Mouse (Mus musculus): Measurements from ENCODE around the gene Gm5129.

Gm5129 gene

DNA sequence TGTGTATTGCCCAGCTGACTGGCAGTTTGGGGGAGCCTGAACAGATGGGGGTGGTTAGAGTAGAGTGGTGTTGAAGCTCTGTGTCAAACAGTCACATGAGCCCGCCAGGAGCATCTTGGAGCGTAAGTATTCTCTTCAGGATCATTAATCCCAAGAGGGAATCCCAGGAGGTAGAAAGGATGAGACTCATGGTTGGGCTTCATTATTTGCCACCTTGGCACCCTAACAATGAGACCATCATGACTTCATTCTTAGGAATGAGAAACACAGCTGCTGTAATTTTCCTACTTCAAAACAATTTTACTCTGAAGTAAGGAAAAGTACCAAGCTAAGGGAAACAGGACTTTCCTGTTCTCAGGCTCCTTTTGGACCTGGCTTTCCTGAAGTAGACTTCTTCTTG is 10.4 kb downstream of the Gm5129 start:
- DNase-seq (ENCODE audit: low read depth, low spot score) = no peak

DNA sequence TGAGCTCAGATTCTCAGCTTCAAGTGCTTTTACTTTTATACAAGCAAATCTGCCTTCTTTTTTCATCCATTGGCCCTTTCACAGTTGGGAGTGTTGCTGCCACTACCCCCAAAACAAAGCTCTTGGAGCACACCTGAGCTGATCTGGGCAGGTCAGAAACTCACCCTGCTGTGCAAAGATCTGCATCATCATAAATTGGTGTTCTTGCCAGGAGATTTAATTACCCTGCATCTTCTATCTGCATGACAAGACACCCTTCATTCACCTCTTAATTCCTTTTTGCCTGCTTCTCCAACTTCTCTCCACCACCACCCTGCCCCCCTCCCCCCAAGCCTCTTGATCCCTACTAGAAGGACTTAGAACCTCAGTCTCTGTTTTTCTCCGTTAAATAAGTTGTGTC is 14.6 kb downstream of the Gm5129 start:
- peak; percentile 28 for DNase-seq (ENCODE audit: low read depth, low spot score)

DNA sequence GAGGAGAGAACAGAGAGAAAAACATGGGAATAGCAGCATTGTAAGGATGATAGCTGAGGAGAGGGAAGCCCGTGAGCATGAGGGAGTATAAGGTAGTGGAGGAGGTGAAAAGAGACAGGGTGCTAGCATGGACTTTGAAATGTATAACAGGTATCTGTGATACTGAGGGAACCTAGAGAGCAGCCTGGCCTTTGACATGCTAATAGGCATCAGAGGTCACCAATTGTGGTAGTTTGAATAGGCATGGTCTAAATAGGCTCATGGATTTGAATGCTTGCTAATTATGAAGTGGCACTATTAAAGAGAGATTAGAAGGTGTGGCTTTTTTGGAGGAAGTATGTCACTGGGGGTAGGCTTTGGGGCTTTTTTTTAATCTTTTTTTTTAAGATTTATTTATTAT is 22.8 kb downstream of the Gm5129 start:
- peak; percentile 61 for DNase-seq (ENCODE audit: low read depth, low spot score)

DNA sequence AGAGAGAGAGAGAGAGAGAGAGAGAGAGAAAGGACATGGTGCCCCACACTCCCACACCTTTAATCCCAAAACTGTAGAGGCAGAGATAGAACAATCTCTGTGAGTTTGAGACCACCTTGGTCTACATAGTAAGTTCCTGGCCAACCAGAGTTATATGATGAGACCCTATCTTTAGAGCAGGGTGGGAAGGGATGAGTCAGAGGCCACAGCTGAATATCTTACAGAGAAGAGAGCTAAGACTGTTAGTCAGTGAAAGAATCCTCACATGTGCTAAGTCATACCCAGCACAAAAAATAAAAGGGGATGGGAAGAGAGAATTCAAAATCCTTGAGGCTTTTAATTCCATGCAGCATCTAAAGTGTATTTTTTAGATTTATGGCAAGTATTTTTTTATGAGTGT is 24.1 kb downstream of the Gm5129 start:
- DNase-seq (ENCODE audit: low read depth, low spot score) = no peak

DNA sequence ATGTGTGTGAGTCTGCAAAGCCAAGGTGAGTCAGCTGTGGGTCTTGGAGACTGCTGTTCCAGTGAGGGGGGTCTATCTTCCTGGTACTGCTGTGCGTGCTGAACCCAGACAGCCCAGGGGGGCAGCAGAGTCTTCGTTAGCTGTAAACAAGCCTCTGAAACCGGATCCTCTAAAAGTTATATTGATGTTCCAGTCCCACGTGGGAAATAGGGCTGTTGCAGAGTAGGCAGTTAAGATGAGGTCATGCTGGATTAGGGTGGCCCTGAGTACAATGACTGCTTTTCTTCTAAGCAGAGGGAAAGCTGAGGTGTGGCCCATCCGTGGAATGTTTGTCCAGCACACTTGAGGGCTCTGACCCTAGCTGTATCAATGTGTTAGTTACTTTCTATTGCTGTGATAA is 27.5 kb downstream of the Gm5129 start:
- peak; percentile 46 for DNase-seq (ENCODE audit: low read depth, low spot score)

DNA sequence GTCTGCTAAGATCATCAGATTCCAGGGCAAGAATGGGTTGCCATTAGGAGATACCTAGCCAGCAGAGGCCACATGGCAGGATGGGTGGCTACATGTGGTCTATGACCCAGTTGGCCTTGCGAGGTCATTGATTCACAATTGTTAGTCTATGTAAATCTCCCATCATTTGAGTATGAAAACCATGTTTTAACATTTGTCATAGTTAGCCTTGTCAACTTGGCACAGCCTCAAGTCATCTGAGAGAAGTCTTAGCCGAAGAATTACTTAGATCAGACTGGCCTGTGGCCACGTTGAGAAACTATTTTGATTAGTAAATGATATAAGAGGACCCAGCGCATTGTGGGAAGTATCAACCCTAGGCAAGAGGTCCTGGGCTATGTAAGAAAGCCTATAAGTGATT is 28.5 kb downstream of the Gm5129 start:
- DNase-seq (ENCODE audit: low read depth, low spot score) = no peak

DNA sequence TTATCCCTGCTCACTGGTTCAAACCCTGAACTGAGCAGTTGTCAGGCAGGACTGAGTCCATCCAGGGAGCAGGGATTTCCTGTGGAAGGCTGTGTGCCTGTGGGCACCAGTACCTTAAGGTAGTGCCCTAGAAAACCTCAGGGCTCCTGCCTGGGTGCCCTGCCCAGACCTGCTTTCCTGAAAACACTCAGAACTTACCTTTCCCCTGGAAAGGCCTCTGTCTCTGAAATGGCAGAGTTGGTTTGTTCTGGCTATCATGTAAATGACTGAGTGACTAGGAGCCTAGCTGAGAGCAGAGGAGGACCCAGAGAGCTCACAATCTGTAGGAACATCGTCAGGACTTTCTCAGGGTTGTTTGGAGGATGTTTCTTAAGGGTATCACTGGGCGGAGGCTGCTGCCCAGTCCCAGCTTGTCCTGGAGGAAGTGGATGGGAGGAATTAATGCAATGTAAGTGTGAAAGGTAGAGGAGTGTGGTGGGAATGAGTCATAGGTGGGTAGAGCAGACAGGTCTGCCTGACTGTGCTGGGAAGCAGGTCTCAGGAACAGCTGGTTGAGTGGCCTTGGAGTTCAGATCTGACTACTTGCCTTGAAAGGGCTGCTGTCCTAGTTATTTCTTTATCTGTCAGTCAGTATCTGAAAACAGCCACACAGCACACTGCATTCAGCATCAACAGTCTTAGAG is 36.1 kb downstream of the Gm5129 start:
- DNase-seq (ENCODE audit: low read depth, low spot score) = no peak

DNA sequence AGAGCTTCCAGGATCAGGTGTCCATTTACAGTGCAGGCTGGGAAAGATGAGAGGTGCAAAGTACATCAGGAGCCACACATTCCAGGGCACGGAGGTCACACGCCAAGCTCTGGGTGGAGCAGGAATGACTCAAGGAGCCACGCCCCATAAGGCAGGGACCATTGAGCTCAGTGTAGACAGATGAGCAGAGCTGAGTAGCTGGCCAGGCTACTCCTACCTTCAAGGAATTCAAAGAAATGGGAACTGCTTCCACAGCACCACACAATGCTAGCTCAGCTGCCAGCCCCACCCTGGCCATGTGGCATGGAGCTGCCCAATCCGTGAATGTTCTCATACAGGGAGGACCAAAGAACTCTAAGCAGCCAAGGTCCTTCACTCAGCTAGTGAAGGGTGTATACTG is 37.2 kb downstream of the Gm5129 start:
- DNase-seq (ENCODE audit: low read depth, low spot score) = peak; percentile 94

DNA sequence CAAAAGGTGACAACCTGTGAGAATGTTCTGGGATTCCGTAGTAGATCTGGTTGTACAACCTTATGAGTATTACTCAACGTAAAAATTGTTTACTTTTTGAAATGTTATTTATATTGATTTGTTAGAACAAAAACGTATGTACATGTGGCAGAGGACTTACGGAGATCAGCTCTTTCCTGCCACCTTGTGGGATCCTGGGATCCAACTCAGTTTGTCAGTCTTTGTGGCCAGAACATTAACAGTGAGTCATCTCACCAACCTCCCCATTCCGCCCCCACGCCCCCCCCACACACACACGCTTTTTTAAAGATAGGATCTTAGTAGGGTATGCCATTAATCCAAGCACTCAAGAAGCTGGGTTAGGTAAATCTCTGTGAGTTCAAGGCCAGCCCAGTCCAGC is 47.4 kb downstream of the Gm5129 start:
- DNase-seq (ENCODE audit: low read depth, low spot score) = no peak

DNA sequence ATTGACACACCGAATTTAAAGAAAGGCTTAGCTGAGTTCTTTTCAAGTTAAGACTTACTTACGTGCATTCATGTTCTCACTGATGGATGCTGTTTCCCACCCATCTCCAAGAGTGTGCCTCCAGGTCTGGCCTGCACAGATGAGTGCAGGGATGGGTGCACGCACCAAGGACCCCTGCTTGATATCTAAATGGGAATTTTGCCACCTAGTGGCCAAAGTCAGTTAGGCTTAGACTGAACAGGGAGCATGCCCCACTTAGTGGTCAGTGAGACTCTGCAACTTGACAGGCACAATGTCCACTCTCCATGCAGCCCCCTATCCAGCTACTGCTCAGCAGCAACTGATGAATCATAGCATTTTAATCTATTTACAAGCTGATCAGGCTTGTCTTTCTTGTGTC is 48.1 kb downstream of the Gm5129 start:
- peak; percentile 73 for DNase-seq (ENCODE audit: low read depth, low spot score)

Data from ZHBTc4 (cell line).